Mouse (Mus musculus) midbrain, embryonic 12.5 days (tissue): ENCODE data around the gene Ano6. TPM values are rescaled to one million over a fixed set of nuclear protein-coding genes. Genes with fewer than 3 reads are reported as not detected.

Experiments
- ATAC-seq: fragments of 200-750 bp; cut with Nextera tagmentation; 2 replicates; pipeline ENCODE4 v1.8.0; 2017; ENCODE audit warnings: low read depth, moderate TSS enrichment, moderate library complexity; ENCODE audit not compliant: low FRiP score
- H3K27ac ChIP-seq: fragments of 300-500 bp; sonication (generic); replicated peaks from 2 replicates; pipeline ENCODE4 v1.5.1; 2016; ENCODE audit warnings: mild to moderate bottlenecking
- H3K27me3 ChIP-seq: fragments of 300-500 bp; sonication (generic); 2 replicates; pipeline ENCODE4 v1.6.1; 2016; ENCODE audit warnings: mild to moderate bottlenecking
- H3K36me3 ChIP-seq: fragments of 300-500 bp; sonication (generic); 2 replicates; pipeline ENCODE4 v1.6.1; 2016
- H3K4me1 ChIP-seq: fragments of 300-500 bp; sonication (generic); 2 replicates; pipeline ENCODE4 v1.6.1; 2016
- H3K4me2 ChIP-seq: fragments of 300-500 bp; sonication (generic); replicated peaks from 2 replicates; pipeline ENCODE4 v1.6.1; 2016; ENCODE audit warnings: mild to moderate bottlenecking, moderate library complexity
- H3K4me3 ChIP-seq: fragments of 300-500 bp; sonication (generic); 2 replicates; pipeline ENCODE4 v1.5.1; 2016; ENCODE audit warnings: mild to moderate bottlenecking
- H3K9ac ChIP-seq: fragments of 300-500 bp; sonication (generic); replicated peaks from 2 replicates; pipeline ENCODE4 v1.6.1; 2016; ENCODE audit warnings: mild to moderate bottlenecking, moderate library complexity
- H3K9me3 ChIP-seq: fragments of 300-500 bp; sonication (generic); 2 replicates; pipeline ENCODE4 v1.6.1; 2016; ENCODE audit warnings: mild to moderate bottlenecking
- WGBS: fragments of 180-500 bp; shearing (Covaris S2); methylation state at CpG from one replicate; pipeline ENCODE4 v1.1.7; 2016; 5-methylcytosine and 5-hydroxymethylcytosine counted together
- polyA plus RNA-seq: library from polyadenylated mRNA; unstranded; fragments of >200 nt; fragmentation: Nextera tagmentation; extraction: Ambion mirVana; gene quantifications from 2 replicates; pipeline ENCODE4 v1.2.1, GENCODE M21; 2016

Ano6 gene
- polyA plus RNA-seq, 1 experiment from 2014 or later: 35.8 TPM

DNA sequence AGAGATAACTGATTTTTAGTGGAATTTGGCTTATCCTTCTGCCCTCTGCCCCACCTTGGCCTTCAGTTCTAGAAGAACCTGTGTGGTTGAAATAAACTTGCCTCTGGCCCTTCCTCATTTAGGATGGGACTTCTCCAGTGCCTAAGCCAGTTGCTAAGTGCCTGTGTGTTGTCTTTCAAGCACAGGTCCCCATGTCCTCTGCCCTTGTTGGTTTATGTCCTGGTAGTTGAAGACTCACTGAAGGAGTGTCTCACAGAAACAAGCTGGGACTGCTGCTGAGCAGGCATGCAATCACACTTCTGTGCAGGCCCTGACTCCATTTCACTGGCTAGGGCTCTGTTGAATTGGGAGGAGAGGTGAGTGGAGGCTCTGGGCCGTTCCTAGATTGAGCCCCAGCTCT is 46.9 kb downstream of the Ano6 start:
- Histone ChIP-seq H3K27me3 (no peaks in the 10 kb centered on the region), H3K4me2 (no peak overlapping the region), H3K9me3 (no peaks in the 10 kb centered on the region), H3K36me3 (no peaks in the 10 kb centered on the region), H3K9ac (no peak overlapping the region), H3K27ac (no peak overlapping the region), H3K4me3 (no peak overlapping the region), H3K4me1 (0 out of 2 replicates have a peak, but pooled peaks cover 8% of the 10 kb centered on the region)
- ATAC-seq: no peak
- WGBS: 84% methylated on average over 1 of the region's 1 CpGs

DNA sequence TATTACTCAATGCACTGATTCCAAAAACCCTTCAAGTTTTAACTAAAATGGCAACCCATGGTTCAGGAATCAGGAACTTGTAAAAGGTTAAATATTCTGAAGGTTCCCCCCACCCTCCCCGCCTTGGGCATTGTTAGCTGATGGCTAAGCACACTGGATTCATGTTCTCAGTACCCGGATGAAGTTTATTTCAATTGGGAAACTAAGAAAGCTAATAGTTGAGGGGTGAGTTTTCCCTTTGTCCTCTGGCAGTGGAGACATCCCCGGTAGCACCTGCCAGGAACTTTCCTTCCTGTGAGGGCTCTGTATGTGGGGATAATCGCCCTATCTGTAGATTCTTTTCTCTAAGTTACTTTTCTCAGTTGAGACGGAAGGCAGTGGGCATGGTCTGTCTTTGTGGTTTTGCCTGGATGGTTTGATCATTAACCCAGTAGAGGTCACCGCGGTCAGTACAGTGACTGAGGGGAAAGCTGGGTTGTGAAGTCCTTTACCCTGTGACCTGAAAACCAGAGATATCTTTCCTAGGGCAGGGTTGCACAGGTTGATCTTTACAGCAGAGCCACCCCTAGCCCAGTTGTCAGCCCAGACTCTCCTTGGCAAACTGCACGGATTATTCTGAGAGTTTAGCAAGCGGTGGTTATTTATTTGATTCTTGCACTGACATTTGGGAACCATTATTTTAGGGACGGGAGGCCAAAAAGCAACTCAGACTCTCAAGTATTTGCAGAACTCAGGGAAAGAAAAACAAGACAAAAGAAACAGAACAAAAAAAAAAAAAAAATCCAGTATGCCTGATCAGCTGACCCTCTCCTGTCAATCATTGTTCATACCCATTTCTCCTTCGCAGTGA is 47.8 kb downstream of the Ano6 start:
- Histone ChIP-seq H3K9me3 (no peaks in the 10 kb centered on the region), H3K9ac (no peak overlapping the region), H3K4me3 (no peak overlapping the region), H3K27ac (no peak overlapping the region), H3K4me1 (0 out of 2 replicates have a peak, but pooled peaks cover 8% of the 10 kb centered on the region), H3K27me3 (no peaks in the 10 kb centered on the region), H3K36me3 (no peaks in the 10 kb centered on the region), H3K4me2 (no peak overlapping the region)
- ATAC-seq: no peak
- WGBS: 81% methylated on average over 11 of the region's 11 CpGs

DNA sequence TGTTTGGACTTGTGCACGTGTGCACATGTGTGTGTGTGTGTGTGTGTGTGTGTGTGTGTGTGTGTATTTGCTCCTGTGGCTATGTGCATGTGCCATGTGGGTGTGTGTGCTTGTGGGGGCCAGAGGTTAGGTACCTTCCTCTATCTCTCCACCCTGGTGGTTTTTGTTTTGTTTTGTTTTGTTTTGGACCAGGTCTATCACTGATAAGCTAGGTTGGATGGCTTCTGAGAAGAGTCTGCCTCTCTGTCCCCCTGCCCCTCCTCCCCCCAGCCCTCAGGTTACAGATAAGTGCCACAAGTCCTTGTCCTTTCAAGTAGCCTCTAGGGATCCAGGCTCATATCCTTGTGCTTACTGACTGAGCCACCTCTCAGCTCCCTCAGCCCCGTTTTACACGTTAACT is 49.1 kb downstream of the Ano6 start:
- Histone ChIP-seq H3K4me1 (0 out of 2 replicates have a peak, but pooled peaks cover 8% of the 10 kb centered on the region), H3K9ac (no peak overlapping the region), H3K27me3 (no peaks in the 10 kb centered on the region), H3K4me2 (no peak overlapping the region), H3K36me3 (no peaks in the 10 kb centered on the region), H3K9me3 (no peaks in the 10 kb centered on the region), H3K27ac (no peak overlapping the region), H3K4me3 (no peak overlapping the region)
- WGBS: 66% methylated on average over 3 of the region's 3 CpGs
- ATAC-seq: no peak

DNA sequence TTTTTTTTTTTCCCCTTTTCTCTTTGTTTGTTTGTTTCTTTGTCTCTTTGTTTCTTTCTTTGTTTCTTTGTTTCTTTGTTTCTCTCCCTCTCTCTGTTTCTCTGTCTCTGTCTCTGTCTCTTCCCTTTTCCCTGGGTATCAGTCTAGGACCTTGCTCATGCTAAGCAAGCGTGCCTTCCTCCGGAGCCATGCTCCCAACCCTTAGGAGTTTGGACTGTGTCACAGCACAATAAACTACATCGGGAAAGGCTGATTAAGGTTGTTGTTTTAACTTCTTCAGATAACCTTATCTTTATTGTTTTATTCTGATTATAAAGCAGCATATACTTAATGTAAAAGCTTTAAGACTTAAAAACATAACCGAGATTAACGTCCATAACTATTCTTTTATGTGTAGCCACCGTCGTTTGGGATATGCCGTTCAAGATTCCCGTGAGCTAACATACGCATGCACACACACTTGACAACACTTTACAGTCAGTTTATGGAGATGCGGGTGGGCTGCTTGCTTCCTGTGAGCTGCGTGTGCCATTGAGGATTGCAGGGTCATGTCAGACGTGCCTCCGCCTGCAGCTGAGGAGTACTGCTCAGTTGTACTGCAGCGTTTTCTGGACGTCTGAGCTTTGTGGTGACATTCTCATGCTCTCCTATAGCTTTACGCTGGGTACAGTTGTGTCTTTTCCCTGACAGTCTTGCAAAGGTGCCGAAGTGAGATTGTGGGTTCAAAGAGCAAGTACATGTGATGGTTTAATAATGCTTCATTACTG is 52.7 kb downstream of the Ano6 start:
- WGBS: 87% methylated on average over 18 of the region's 18 CpGs
- no peaks in the 10 kb centered on the region for H3K9me3 ChIP-seq
- H3K9ac ChIP-seq: no peak overlapping the region
- H3K4me2 ChIP-seq: no peak overlapping the region
- H3K27ac ChIP-seq: no peak overlapping the region
- no peak overlapping the region for H3K4me3 ChIP-seq
- ATAC-seq: no peak
- H3K36me3 ChIP-seq: no peaks in the 10 kb centered on the region
- 0 out of 2 replicates have a peak, but pooled peaks cover 4% of the 10 kb centered on the region for H3K4me1 ChIP-seq
- no peaks in the 10 kb centered on the region for H3K27me3 ChIP-seq

DNA sequence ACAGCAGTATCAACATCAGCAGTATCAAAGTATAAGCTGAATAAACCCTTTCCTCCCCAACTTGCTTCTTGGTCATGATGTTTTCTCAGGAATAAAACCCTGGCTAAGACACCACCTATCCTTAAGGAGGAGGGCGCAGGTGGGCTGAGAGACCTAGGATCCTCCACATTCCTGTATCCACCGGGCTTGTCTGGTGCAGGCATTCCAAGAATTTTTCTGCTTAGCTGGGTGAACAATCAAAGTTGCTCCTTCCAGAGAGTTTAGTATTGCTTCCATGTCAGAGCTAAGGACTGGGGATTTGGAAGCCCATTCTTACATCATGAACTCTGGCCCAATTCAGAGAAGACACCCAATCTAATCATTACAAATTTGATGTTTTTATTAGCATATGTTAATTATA is 53.8 kb downstream of the Ano6 start:
- Histone ChIP-seq H3K4me1 (0 out of 2 replicates have a peak, but pooled peaks cover 8% of the 10 kb centered on the region), H3K27ac (no peak overlapping the region), H3K27me3 (no peaks in the 10 kb centered on the region), H3K9me3 (no peaks in the 10 kb centered on the region), H3K4me3 (no peak overlapping the region), H3K36me3 (no peaks in the 10 kb centered on the region), H3K9ac (no peak overlapping the region), H3K4me2 (no peak overlapping the region)
- ATAC-seq: no peak
- 50% methylated on average over 2 of the region's 2 CpGs for WGBS

DNA sequence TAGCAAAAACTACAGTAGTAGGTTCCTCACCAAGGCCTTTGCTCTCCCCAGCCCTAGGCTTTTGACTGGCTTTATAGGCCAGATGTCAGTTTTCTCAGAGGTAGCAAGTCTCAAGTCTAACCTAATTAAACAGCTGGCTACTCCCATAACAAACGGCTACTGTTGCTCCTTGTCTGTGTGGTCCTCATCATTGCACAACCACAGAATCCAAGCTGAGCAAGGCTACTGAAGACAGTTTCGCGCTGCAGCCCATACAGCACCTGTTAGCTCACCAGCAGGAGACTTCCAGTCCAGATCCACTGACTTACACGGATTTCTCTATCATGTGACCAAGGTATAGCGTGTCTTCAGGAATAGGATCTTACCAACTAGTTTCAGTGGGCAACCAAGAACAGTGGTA is 55.5 kb downstream of the Ano6 start:
- no peaks in the 10 kb centered on the region for H3K27me3 ChIP-seq
- 89% methylated on average over 5 of the region's 5 CpGs for WGBS
- ATAC-seq: no peak
- H3K4me2 ChIP-seq: no peak overlapping the region
- no peak overlapping the region for H3K4me3 ChIP-seq
- no peaks in the 10 kb centered on the region for H3K36me3 ChIP-seq
- no peak overlapping the region for H3K27ac ChIP-seq
- no peaks in the 10 kb centered on the region for H3K9me3 ChIP-seq
- H3K9ac ChIP-seq: no peak overlapping the region
- H3K4me1 ChIP-seq: 0 out of 2 replicates have a peak, but pooled peaks cover 11% of the 10 kb centered on the region

DNA sequence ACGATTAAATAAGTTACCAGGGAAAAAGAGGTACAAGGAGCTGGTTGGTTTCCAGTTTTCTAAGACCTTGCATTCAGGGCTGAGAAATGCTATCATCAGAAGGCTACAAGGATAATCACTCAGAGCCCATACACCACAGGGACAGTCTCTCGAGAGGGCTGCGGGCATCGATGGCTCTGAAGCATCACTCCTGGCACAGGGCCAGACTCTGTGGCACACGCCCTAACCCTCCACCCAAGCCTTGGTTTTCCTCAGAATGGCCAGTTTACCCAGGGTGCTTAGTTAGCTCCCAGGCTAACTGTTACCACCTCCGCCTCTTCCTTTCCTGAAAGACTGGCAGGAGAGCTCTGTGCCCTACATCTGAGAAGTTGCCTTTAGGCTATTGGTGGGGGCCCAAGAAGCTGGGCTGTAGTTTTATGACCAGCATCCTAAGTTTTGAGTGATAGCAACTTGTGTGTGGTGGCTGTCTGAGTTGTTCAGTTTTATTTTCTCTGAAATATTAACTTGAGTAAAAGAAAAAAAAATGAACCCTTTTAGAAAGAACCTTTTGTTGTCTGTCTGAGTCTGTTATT is 57.9 kb downstream of the Ano6 start:
- no peak for ATAC-seq
- Histone ChIP-seq H3K4me2 (no peak overlapping the region), H3K4me3 (no peak overlapping the region), H3K9me3 (no peaks in the 10 kb centered on the region), H3K36me3 (no peaks in the 10 kb centered on the region), H3K4me1 (0 out of 2 replicates have a peak, but pooled peaks cover 11% of the 10 kb centered on the region), H3K9ac (no peak overlapping the region), H3K27me3 (no peaks in the 10 kb centered on the region), H3K27ac (no peak overlapping the region)
- 88% methylated on average over 6 of the region's 6 CpGs for WGBS

DNA sequence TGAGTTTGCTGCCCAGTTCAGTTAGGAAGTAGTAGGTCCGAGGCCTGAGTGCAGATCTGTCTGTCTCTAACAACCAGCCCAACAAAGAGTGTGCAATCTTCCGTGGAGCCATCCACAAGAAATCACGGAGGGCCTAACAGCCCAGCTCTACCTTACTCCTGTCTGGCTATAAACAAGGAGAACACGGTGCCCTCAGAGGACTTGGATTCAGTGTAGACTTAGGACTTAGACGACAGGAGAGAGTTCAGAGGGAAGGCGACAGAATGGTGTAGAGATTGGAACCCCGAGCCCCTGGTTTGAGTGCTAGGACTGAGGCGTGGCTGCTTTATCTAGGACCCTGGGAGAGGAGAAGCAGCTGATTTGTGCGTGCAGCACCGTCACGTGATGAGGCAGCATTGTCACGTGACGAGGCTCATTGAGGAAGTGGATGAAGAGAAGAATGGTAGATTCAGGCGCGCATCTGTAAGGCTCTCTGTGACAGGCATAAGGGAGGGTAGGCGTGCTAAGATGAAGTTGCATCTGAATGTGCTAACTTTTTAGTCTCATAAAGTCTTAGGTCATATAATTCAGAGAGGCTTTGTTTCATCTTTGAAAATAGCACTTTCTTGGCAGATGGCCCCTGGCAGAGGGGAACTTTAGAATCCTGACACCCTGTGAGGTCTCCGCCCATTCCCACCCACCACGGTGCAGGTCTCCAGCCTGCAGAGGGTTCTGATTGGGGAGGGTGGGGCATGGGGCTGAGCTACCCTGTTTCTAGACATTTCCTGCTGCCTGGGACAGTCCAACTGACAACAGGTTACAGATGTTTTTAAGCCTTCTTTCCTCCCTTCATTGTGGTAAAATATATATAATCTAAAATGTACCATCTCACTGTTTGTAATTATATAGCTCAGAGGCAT is 59.1 kb downstream of the Ano6 start:
- Histone ChIP-seq H3K4me3 (no peak overlapping the region), H3K36me3 (no peaks in the 10 kb centered on the region), H3K9me3 (no peaks in the 10 kb centered on the region), H3K27me3 (no peaks in the 10 kb centered on the region), H3K4me2 (no peak overlapping the region), H3K27ac (no peak overlapping the region), H3K9ac (no peak overlapping the region), H3K4me1 (0 out of 2 replicates have a peak, but pooled peaks cover 11% of the 10 kb centered on the region)
- ATAC-seq: no peak
- 73% methylated on average over 18 of the region's 18 CpGs for WGBS

DNA sequence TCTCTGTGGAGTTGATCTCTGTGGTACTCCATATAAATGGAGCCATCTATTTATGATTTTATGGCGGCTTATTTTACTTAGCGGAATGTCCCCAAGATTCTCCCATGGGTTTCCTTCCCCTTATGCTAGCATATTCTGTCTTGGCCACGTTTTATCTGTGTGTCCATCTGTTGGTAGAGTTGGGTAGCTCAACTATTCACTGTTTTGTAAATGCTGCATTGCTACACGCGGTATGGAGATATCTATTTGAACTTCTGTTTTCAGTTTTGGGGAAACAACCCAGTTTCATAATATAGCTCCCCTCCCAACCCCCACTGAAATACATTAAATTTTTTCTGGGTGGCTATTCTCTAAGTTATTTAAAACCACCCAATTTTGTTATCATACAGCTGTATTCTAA is 59.9 kb downstream of the Ano6 start:
- no peak for ATAC-seq
- Histone ChIP-seq H3K9ac (no peak overlapping the region), H3K27me3 (no peaks in the 10 kb centered on the region), H3K36me3 (no peaks in the 10 kb centered on the region), H3K4me2 (no peak overlapping the region), H3K4me3 (no peak overlapping the region), H3K4me1 (0 out of 2 replicates have a peak, but pooled peaks cover 11% of the 10 kb centered on the region), H3K27ac (no peak overlapping the region), H3K9me3 (no peaks in the 10 kb centered on the region)
- WGBS: 90% methylated on average over 5 of the region's 5 CpGs

DNA sequence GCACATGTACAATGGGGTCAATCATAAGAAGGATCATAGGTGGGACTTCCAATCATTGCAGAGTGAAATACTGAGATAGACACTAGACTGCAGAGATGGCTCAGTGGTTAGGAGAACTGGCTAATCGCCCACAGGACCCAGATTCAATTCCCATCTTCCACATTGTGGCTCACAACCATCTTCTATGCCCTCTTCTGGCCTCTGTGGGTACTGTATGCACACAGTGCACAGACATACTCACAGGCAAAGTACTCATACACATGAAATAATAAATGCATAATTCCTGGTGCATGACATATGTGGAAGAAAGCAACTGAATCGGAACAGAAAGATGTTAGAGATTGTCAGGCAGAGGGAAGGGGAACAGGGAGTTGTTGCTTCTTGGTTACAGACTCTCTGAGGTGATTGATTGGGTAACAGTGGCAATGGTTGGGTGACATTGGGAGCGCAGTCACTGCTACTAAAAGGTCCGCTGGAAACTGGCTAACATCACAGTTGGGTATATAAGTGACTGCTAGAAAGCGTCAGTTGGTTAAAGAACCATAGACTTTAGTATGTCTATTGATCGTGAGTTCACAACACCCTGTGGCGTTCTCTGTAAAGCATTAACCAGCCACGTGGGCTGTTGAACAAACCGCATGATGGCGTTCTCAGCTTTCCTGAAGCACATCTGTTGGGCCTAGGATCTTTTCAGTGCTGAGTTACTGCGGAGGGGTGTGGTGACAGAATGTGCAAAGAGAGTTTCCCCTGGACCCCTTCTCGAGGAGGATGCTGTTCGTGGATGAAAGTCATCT is 64.6 kb downstream of the Ano6 start:
- Histone ChIP-seq H3K27ac (no peak overlapping the region), H3K4me2 (no peak overlapping the region), H3K4me3 (no peak overlapping the region), H3K9ac (no peak overlapping the region), H3K27me3 (no peaks in the 10 kb centered on the region), H3K4me1 (0 out of 2 replicates have a peak, but pooled peaks cover 2% of the 10 kb centered on the region), H3K9me3 (no peaks in the 10 kb centered on the region), H3K36me3 (no peaks in the 10 kb centered on the region)
- 95% methylated on average over 13 of the region's 13 CpGs for WGBS
- no peak for ATAC-seq

DNA sequence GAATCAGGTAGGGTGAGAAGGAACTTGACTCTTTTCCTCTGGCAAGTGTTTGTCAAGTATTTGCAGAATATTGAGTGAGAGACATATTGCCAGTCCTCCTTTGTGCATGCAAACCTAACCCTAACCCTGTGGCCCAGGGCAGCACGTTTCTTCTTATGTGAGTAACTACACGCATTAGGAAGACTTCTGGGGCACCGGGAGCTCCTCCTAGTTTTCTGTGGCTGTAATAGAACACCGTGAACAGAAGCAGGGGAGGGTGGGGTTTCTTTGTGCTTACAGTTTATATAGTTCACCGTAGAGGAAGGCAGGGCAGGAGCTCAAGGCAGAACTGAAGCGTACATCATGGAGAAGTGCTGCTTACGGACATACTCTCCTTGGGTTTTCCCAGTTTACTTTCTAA is 65.3 kb downstream of the Ano6 start:
- H3K9ac ChIP-seq: no peak overlapping the region
- 70% methylated on average over 7 of the region's 7 CpGs for WGBS
- H3K4me3 ChIP-seq: no peak overlapping the region
- no peak overlapping the region for H3K4me2 ChIP-seq
- ATAC-seq: no peak
- H3K4me1 ChIP-seq: 0 out of 2 replicates have a peak, but pooled peaks cover 2% of the 10 kb centered on the region
- H3K27me3 ChIP-seq: no peaks in the 10 kb centered on the region
- no peaks in the 10 kb centered on the region for H3K36me3 ChIP-seq
- no peaks in the 10 kb centered on the region for H3K9me3 ChIP-seq
- no peak overlapping the region for H3K27ac ChIP-seq
